9 mouse cellular contexts compared by ENCODE assay signal in genomic region chr9:61906912-61907311, GRCm38 (mm10). TPM values are rescaled to one million over a fixed set of nuclear protein-coding genes. Genes with fewer than 3 reads are reported as not detected.
DNase-seq lines count a peak whose midpoint lies in the region; ATAC-seq and TF ChIP-seq lines count a peak whose summit lies in the region.
"Had no signal": no experiment of that assay in that cellular context is flagged by ENCODE, and none has a peak within 500 bp of the region (broad histone marks: within the 10 kb centered on the region; RNA-seq: fewer than 3 reads in every experiment).

No protein-coding gene starts in this region.

- no peak overlapping the region for H3K9ac ChIP-seq in kidney, embryonic 16.5 days (replicated peaks; ENCODE audit: low read length)
- no peak overlapping the region for H3K9ac ChIP-seq in midbrain, embryonic 13.5 days (replicated peaks)
- H3K9ac ChIP-seq: embryonic facial prominence, embryonic 12.5 days had no signal

- peak; percentile 69 for TF ChIP-seq CTCF in E14TG2a.4 (conservative IDR thresholded peaks at IDR 0.05; ENCODE audit: low read length)
- TF ChIP-seq CTCF in bone marrow macrophage, adult 2 months (IDR thresholded peaks at IDR 0.05; ENCODE audit: low read depth, low read length) = peak; percentile 47; the same call in 1 of the 2 replicates

- H3K36me3 ChIP-seq in kidney, embryonic 16.5 days (ENCODE audit: insufficient read depth, low read length) = peaks cover 10% of the 10 kb centered on the region
- peaks cover 15% of the 10 kb centered on the region for H3K36me3 ChIP-seq in E14TG2a.4 (ENCODE audit: insufficient read depth, low read length)
- peaks cover 12% of the 10 kb centered on the region for H3K36me3 ChIP-seq in midbrain, embryonic 13.5 days

- ATAC-seq in kidney, embryonic 16.5 days (ENCODE audit: low FRiP score, low TSS enrichment) = no peak
- ATAC-seq in midbrain, embryonic 13.5 days = no peak

- H3K4me1 ChIP-seq in kidney, embryonic 16.5 days (ENCODE audit: insufficient read depth, low read length) = no peaks in the 10 kb centered on the region
- H3K4me1 ChIP-seq in E14TG2a.4 (replicated peaks; ENCODE audit: low read depth, low read length) = peaks cover 16% of the 10 kb centered on the region
- peaks cover 5% of the 10 kb centered on the region for H3K4me1 ChIP-seq in bone marrow macrophage, adult 2 months (ENCODE audit: control insufficient read depth, insufficient read depth, low read length)
- H3K4me1 ChIP-seq in midbrain, embryonic 13.5 days (replicated peaks) = peaks cover 12% of the 10 kb centered on the region

- TF ChIP-seq POLR2A in bone marrow macrophage, adult 2 months (IDR thresholded peaks at IDR 0.05; ENCODE audit: borderline replicate concordance, low read depth, low read length) = no peak

- peak; percentile 47 for DNase-seq in kidney, adult 18-20 months
- peak; percentile 78 for DNase-seq in liver
- peak; percentile 32 for DNase-seq in spleen, adult 12 weeks (ENCODE audit: low spot score)
- DNase-seq in frontal cortex, postnatal 25 days (ENCODE audit: low spot score in 2 of 2) = no peak

- H3K27ac ChIP-seq in kidney, embryonic 16.5 days (ENCODE audit: low read length) = no peak overlapping the region
- H3K27ac ChIP-seq in bone marrow macrophage, adult 2 months (ENCODE audit: insufficient read depth, low read depth, low read length) = peak overlapping the region; percentile 58
- no peak overlapping the region for H3K27ac ChIP-seq in midbrain, embryonic 13.5 days
- H3K27ac ChIP-seq: embryonic facial prominence, embryonic 12.5 days had no signal

- H3K27me3 ChIP-seq in kidney, embryonic 16.5 days (ENCODE audit: insufficient read depth, low read length) = 0 out of 2 replicates have a peak, but pooled peaks cover 5% of the 10 kb centered on the region
- H3K27me3 ChIP-seq in E14TG2a.4 (ENCODE audit: insufficient read depth, low read length) = peaks cover 7% of the 10 kb centered on the region
- H3K27me3 ChIP-seq in midbrain, embryonic 13.5 days = peaks cover 9% of the 10 kb centered on the region; the same call in 1 of the 2 replicates

- H3K9me3 ChIP-seq in kidney, embryonic 16.5 days (ENCODE audit: low read length) = no peaks in the 10 kb centered on the region
- no peaks in the 10 kb centered on the region for H3K9me3 ChIP-seq in E14TG2a.4 (ENCODE audit: low read length)
- no peaks in the 10 kb centered on the region for H3K9me3 ChIP-seq in midbrain, embryonic 13.5 days
- H3K9me3 ChIP-seq: embryonic facial prominence, embryonic 12.5 days had no signal

- 63% methylated on average over 10 of the region's 10 CpGs for WGBS in kidney, embryonic 16.5 days
- WGBS in midbrain, embryonic 13.5 days = 72% methylated on average over 10 of the region's 10 CpGs

- H3K4me2 ChIP-seq in kidney, embryonic 16.5 days (replicated peaks; ENCODE audit: low read depth, low read length) = no peak overlapping the region
- H3K4me2 ChIP-seq in midbrain, embryonic 13.5 days (replicated peaks) = no peak overlapping the region
- H3K4me2 ChIP-seq: embryonic facial prominence, embryonic 12.5 days had no signal

- H3K4me3 ChIP-seq in kidney, embryonic 16.5 days (ENCODE audit: low read length) = no peak overlapping the region
- no peak overlapping the region for H3K4me3 ChIP-seq in E14TG2a.4 (replicated peaks; ENCODE audit: low read length)
- no peak overlapping the region for H3K4me3 ChIP-seq in bone marrow macrophage, adult 2 months (ENCODE audit: insufficient read depth, low read length)
- H3K4me3 ChIP-seq in midbrain, embryonic 13.5 days (replicated peaks) = no peak overlapping the region
- H3K4me3 ChIP-seq: embryonic facial prominence, embryonic 12.5 days had no signal

RNA-seq across cellular contexts. Expression of gene Rplp1, which starts 7.4 kb away (rescaled TPM):
- polyA plus RNA-seq in kidney, embryonic 16.5 days (2015; fragmentation: Nextera tagmentation; extraction: Ambion mirVana) = 1,273 and 1,285 TPM in 2 replicates
- 2,962 and 2,986 TPM in 2 replicates for polyA plus RNA-seq in bone marrow macrophage, adult 2 months (2012; ENCODE audit: insufficient read depth, insufficient read length, missing spikeins)
- polyA plus RNA-seq in midbrain, embryonic 13.5 days (2015; fragmentation: Nextera tagmentation; extraction: Ambion mirVana) = 860 and 872 TPM in 2 replicates

RNA-seq across cellular contexts. Expression of gene Kif23, which starts 39.7 kb away (rescaled TPM):
- 122 and 129 TPM in 2 replicates for polyA plus RNA-seq in kidney, embryonic 16.5 days (2015; fragmentation: Nextera tagmentation; extraction: Ambion mirVana)
- 90.1 and 111 TPM in 2 replicates for polyA plus RNA-seq in bone marrow macrophage, adult 2 months (2012; ENCODE audit: insufficient read depth, insufficient read length, missing spikeins)
- 36.8 and 40.1 TPM in 2 replicates for polyA plus RNA-seq in midbrain, embryonic 13.5 days (2015; fragmentation: Nextera tagmentation; extraction: Ambion mirVana)

Comparison
In these comparisons a context has a peak if more than half of its experiments do, and no peak if none do; other contexts are left out.
1. DNase-seq: peak in kidney, adult 18-20 months (single experiment), liver (single experiment) and spleen, adult 12 weeks (single experiment); none in frontal cortex, postnatal 25 days (0 of 2).